Mouse (Mus musculus): Measurements from ENCODE around the gene Dnaja1. TPM values are rescaled to one million over a fixed set of nuclear protein-coding genes. Genes with fewer than 3 reads are reported as not detected.

Gene Dnaja1
- polyA plus RNA-seq (2012; rRNA removed) = 98.3 and 98.7 TPM in 2 replicates

- Histone ChIP-seq H3K4me3 (ENCODE audit: insufficient read depth, low read length) (peak within 1 kb of the TSS; percentile 95), H3K4me1 (ENCODE audit: control insufficient read depth, insufficient read depth, low read length) (peaks cover 9% of the 10 kb centered on the region; the same call in 1 of the 2 replicates), H3K27ac (ENCODE audit: insufficient read depth, low read length) (peak within 1 kb of the TSS; percentile 100)
- TF ChIP-seq CTCF (IDR thresholded peaks at IDR 0.05; ENCODE audit: extremely low read depth, insufficient read depth, low read length) (no peak), POLR2A (IDR thresholded peaks at IDR 0.05; ENCODE audit: extremely low read depth, insufficient read depth, low read length) (peak; percentile 81)
Observed at GRCm38 (mm10) chr4:40722011-40722666, at the start of gene Dnaja1. Dnaja1 (plus strand) TSS chr4:40722150.

GRCm38 (mm10) chr4:40673526-40673925 lies 48.4 kb upstream of the Dnaja1 start:
- Histone ChIP-seq H3K27ac (ENCODE audit: insufficient read depth, low read length) (no peak overlapping the region), H3K4me1 (ENCODE audit: control insufficient read depth, insufficient read depth, low read length) (no peaks in the 10 kb centered on the region), H3K4me3 (ENCODE audit: insufficient read depth, low read length) (no peak overlapping the region)
- TF ChIP-seq CTCF (IDR thresholded peaks at IDR 0.05; ENCODE audit: extremely low read depth, insufficient read depth, low read length) (no peak), POLR2A (IDR thresholded peaks at IDR 0.05; ENCODE audit: extremely low read depth, insufficient read depth, low read length) (no peak)

- Histone ChIP-seq H3K4me1 (ENCODE audit: control insufficient read depth, insufficient read depth, low read length) (no peaks in the 10 kb centered on the region), H3K4me3 (ENCODE audit: insufficient read depth, low read length) (no peak overlapping the region)
- TF ChIP-seq CTCF (IDR thresholded peaks at IDR 0.05; ENCODE audit: extremely low read depth, insufficient read depth, low read length) (no peak), POLR2A (IDR thresholded peaks at IDR 0.05; ENCODE audit: extremely low read depth, insufficient read depth, low read length) (no peak)
Observed at GRCm38 (mm10) chr4:40676338-40676737, 45.6 kb upstream of the Dnaja1 start.

GRCm38 (mm10) chr4:40677132-40677531 lies 44.8 kb upstream of the Dnaja1 start:
- Histone ChIP-seq H3K27ac (ENCODE audit: insufficient read depth, low read length) (no peak overlapping the region), H3K4me1 (ENCODE audit: control insufficient read depth, insufficient read depth, low read length) (no peaks in the 10 kb centered on the region; the same call in 1 of the 2 replicates), H3K4me3 (ENCODE audit: insufficient read depth, low read length) (no peak overlapping the region)
- TF ChIP-seq POLR2A (IDR thresholded peaks at IDR 0.05; ENCODE audit: extremely low read depth, insufficient read depth, low read length) (no peak), CTCF (IDR thresholded peaks at IDR 0.05; ENCODE audit: extremely low read depth, insufficient read depth, low read length) (peak; percentile 47)

More at GRCm38 (mm10) chr4:40676338-40676737, 45.6 kb upstream of the Dnaja1 start:
- no peak overlapping the region for H3K27ac ChIP-seq (ENCODE audit: insufficient read depth, low read length)

- H3K27ac ChIP-seq (ENCODE audit: insufficient read depth, low read length) = no peak overlapping the region
- H3K4me3 ChIP-seq (ENCODE audit: insufficient read depth, low read length) = no peak overlapping the region
- TF ChIP-seq CTCF (IDR thresholded peaks at IDR 0.05; ENCODE audit: extremely low read depth, insufficient read depth, low read length) = peak; percentile 84
- TF ChIP-seq POLR2A (IDR thresholded peaks at IDR 0.05; ENCODE audit: extremely low read depth, insufficient read depth, low read length) = no peak
- no peaks in the 10 kb centered on the region; the same call in 1 of the 2 replicates for H3K4me1 ChIP-seq (ENCODE audit: control insufficient read depth, insufficient read depth, low read length)
Observed at GRCm38 (mm10) chr4:40680250-40680860, 41.6 kb upstream of the Dnaja1 start.

- TF ChIP-seq CTCF (IDR thresholded peaks at IDR 0.05; ENCODE audit: extremely low read depth, insufficient read depth, low read length) = peak; percentile 44; the same call in 1 of the 2 replicates
- TF ChIP-seq POLR2A (IDR thresholded peaks at IDR 0.05; ENCODE audit: extremely low read depth, insufficient read depth, low read length) = no peak
- H3K4me1 ChIP-seq (ENCODE audit: control insufficient read depth, insufficient read depth, low read length) = no peaks in the 10 kb centered on the region; the same call in 1 of the 2 replicates
- no peak overlapping the region for H3K27ac ChIP-seq (ENCODE audit: insufficient read depth, low read length)
Observed at GRCm38 (mm10) chr4:40681908-40682307, 40.0 kb upstream of the Dnaja1 start.

GRCm38 (mm10) chr4:40682359-40682758 lies 39.6 kb upstream of the Dnaja1 start:
- TF ChIP-seq POLR2A (IDR thresholded peaks at IDR 0.05; ENCODE audit: extremely low read depth, insufficient read depth, low read length) = no peak
- no peak for TF ChIP-seq CTCF (IDR thresholded peaks at IDR 0.05; ENCODE audit: extremely low read depth, insufficient read depth, low read length)
- Histone ChIP-seq H3K4me1 (ENCODE audit: control insufficient read depth, insufficient read depth, low read length) (no peaks in the 10 kb centered on the region; the same call in 1 of the 2 replicates), H3K27ac (ENCODE audit: insufficient read depth, low read length) (no peak overlapping the region), H3K4me3 (ENCODE audit: insufficient read depth, low read length) (no peak overlapping the region)

More at GRCm38 (mm10) chr4:40681908-40682307, 40.0 kb upstream of the Dnaja1 start:
- no peak overlapping the region for H3K4me3 ChIP-seq (ENCODE audit: insufficient read depth, low read length)

- no peaks in the 10 kb centered on the region; the same call in 1 of the 2 replicates for H3K4me1 ChIP-seq (ENCODE audit: control insufficient read depth, insufficient read depth, low read length)
- no peak overlapping the region for H3K27ac ChIP-seq (ENCODE audit: insufficient read depth, low read length)
- no peak overlapping the region for H3K4me3 ChIP-seq (ENCODE audit: insufficient read depth, low read length)
- TF ChIP-seq POLR2A (IDR thresholded peaks at IDR 0.05; ENCODE audit: extremely low read depth, insufficient read depth, low read length) = no peak
- TF ChIP-seq CTCF (IDR thresholded peaks at IDR 0.05; ENCODE audit: extremely low read depth, insufficient read depth, low read length) = no peak
Observed at GRCm38 (mm10) chr4:40683306-40683705, 38.6 kb upstream of the Dnaja1 start.

GRCm38 (mm10) chr4:40691100-40691499 lies 30.9 kb upstream of the Dnaja1 start:
- H3K27ac ChIP-seq (ENCODE audit: insufficient read depth, low read length) = no peak overlapping the region
- H3K4me1 ChIP-seq (ENCODE audit: control insufficient read depth, insufficient read depth, low read length) = no peaks in the 10 kb centered on the region
- no peak for TF ChIP-seq POLR2A (IDR thresholded peaks at IDR 0.05; ENCODE audit: extremely low read depth, insufficient read depth, low read length)
- no peak for TF ChIP-seq CTCF (IDR thresholded peaks at IDR 0.05; ENCODE audit: extremely low read depth, insufficient read depth, low read length)
- H3K4me3 ChIP-seq (ENCODE audit: insufficient read depth, low read length) = no peak overlapping the region

Measured in cortical plate, adult 2 months (tissue).